Mouse (Mus musculus) lung, postnatal 14 days (tissue): ENCODE results near the gene Naa38.
A peak's percentile ranks its signal among the peaks of the same experiment; 100 is the strongest.
"Not testable (repeated sequence)": the region's sequence is repeated elsewhere in the genome, so short reads cannot be mapped to it uniquely, and the experiment has no call there.

Experiments
- DNase-seq: peaks from one replicate; pipeline ENCODE4 v3.0.0; 2021

Gene Naa38

DNA sequence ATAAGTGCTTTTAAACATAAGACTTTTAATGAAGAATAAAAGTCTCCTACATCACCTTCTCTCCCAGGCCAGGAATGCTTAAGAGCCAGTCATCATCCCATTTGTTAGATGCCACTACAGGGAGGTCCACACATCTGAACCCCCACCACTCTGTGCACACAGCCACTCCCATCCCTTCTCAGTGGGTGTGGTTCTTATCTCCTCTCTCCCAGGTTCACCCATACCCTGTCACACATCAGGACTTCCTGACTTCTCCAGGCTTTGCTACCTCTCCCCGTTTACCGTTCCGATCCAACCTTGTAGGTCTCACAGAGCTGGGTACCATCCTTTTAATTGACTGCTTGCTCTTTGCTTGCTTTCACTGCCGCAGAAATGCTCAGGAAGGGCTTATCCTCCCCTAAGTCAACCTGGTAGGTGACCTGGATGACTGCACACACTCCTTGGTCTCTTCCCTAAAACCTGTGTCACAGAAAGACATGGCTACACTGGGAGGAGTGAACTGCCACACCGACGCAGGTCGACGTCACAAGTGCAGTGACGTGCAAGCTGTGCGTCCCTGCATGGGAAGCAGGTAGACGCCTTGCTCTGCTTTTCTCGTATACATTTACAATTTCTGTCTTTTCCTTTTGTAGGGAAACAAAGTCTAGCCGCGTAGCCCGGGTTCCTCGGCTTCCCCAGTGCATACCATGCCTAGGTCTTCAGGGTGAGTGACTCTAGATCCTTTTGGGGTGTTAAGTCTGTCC, 21.9 kb upstream of the Naa38 start:
- DNase-seq, result no peak

DNA sequence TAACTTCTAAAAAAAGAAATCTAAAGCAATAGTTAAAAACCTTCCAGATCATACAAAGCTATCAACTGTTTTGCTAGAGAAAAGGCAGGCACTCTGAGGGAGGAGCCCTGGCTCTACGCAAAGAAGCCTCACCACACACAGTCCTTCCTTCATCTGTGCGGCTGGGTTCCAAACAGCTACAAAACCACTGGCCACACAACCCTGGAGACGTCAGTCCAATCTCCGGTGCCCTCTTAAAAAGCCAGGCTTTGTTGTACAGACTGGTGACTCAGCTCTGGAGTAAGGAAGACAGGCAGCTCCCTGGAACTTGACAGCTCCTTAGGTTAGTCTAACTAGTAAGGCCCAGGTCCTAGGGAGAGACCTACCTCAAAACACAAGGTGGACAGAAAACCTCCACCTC, 19.6 kb upstream of the Naa38 start:
- DNase-seq, result no peak

DNA sequence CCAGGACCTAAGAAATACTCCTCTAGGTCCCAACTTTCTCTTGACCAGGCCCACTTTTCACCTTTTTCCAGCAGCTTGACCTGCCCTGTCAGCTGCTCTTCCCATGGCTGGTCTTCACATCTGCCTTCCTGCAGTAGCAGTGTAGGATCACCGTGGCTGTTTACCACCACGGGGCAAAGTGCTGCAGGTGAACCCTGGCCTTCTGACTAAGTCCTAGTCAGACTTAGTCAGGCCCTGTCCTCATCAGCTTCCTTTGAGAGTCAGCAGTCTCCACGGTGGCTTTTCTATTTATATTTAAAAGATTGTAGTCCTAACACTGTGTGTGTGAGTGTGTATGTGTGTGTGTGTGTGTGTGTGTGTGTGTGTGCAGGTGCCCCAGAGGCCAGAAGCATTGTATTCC, 17.5 kb upstream of the Naa38 start:
- no peak for DNase-seq

DNA sequence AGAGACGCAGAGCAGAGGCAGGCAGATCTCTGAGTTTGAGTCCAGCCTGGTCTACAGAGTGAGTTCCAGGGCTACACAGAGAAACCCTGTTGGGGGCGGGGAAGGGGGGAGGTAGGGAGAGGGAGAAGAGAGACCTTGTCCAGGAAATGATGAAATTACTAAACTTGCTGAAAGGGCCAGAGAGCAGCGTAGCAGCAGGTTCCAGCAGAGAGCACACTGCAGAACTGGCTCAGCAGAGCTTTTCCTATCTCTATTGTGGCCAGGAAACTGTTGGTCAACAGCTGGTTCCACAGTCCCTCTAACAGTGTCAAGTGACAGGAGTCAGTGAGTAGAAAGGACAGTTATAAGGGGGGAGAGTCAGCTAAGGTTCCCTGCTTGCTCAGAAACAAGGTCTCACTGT, 15.7 kb upstream of the Naa38 start:
- no peak for DNase-seq

DNA sequence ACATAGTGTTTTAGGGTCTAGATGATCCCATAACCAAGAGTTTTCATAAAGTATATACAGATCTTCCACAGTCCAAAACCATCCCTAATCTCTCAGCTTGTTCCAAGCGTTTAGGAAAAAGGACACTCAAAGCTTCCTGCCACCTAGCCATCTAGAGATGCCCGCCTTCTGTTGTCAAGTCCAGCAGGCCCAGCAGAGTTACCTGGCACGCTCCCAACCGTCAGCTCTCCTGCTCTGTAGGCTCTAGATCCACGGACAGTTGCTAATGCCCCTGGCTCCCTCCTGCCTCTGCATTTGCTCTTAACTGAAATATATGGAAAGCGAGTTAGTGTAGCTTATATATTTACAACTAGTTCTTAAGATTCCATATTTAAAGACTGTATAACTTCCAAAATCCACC, 13.9 kb upstream of the Naa38 start:
- DNase-seq, result no peak

DNA sequence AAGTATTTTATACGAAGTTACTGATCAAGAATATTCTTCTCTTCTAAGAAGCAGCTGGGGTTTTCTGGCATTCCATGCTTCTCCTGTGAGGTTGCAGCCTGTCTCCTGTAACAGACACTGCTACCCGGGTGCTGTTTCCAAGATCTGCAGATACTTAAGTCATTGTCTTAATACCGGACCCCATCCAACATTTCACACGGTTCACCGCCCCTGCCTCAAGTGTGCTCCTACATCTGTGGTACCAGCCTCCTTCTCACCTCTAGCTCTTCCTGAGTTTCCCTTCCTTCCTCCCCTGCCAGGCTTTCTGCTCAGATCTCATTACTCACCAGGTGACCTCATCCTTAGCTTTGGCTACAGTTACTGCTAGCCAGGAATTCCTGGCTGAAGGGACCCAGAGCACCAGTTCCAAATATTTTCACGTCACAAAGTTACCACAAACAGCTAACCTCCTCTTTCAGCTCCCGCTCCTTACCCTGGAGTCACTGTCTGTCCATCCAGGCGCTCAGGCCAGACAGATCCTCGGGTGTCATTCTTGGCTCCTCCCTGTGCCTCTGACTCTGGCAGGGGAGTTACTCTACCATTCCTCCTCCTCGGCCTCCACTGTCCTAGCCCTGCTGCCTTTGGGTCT, 12.7 kb upstream of the Naa38 start:
- no peak for DNase-seq

DNA sequence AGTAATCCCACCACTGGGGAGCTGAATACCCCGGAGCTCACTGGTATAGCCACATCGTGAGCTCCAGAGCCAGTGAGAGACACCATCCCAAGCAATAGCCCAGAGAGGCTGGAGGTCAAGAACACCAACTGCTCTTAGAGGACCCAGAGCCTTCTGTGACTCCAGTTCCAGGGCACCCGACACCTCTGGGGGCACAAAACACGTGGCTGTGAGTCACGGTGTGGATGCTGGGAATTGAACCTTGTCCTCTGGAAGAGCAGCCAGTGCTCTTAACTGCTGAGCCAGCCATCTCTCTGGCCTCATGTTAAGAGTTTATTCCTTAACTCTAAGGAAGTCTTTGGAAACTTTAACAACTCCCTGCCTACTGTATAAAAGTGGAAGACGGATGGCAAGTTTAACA, 10.3 kb upstream of the Naa38 start:
- DNase-seq, result no peak

DNA sequence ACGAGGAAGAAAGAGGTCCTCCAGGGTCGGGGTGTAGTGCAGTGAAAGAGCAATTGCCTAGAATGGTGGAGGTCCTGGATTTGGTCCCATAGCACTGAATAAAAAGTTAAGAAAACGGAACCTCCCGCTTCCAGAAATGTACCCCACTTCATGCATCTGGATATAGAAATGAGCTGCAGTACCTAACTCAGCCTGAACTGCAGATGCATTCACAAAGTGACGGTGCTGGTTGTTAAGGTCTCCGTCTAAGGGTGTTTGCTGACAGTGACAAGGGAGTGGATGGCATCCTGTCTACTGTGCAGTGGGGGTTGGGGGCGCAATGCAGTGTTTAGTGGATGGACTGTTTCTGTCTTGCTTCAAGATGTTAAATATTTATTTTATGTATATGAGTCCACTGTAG, 8.5 kb upstream of the Naa38 start:
- DNase-seq, result no peak

DNA sequence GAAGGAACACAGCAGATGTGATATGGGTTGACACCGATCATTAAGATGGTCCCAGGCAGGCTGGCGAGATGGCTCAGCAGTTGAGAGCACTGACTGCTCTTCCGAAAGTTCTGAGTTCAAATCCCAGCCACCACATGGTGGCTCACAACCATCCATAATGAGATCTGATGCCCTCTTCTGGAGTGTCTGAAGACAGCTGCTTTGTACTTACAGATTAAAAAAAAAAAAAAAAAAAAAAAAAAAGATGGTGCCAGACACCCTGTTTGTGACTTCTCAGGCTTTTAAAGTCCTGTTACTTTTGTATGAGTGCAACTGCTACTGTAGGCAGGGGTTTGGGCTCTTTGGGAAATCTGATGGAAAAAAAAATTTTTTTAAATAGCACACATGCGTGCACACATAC, 6.6 kb upstream of the Naa38 start:
- DNase-seq, result no peak

DNA sequence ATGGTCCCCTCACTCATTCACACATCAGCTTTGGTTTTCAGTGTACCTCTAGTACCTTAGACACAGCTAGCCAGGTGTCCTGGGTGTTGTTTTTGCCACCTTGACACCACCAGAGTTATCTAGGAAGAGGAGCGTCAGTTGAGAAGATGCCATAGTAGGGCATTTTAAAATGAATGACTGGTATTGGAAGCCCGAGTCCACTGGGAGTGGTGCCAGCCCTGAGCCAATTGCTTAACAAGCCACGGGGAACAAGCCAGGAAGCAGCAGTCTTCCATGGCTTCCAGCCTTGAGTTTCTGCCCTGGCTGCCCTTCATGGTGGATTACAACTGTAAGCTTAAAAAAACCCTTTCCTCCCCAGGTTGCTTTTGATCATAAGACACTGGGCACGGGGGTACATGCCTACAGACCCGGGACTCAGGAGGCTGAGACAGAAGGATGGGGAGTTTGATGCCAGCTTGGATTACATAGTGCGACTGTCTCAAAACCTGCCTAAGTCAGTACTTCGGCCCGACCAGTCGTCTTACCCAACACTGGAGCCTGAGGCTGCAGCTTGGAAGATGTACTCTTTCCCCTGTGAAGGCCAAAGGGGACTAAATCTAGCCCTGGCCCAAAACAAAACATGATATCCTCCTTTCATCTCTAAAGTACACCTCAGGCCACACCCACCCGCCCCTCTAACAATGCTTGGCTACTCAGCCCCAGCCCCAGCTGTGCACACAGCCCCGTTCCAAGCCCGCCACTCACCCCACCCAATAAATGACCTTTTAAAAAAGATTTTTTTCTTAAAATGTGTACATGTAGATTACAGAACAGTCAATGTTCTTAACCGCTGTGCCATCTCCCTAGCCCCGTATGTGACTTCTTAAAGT, 5.5 kb upstream of the Naa38 start:
- DNase-seq, result peak; percentile 55

DNA sequence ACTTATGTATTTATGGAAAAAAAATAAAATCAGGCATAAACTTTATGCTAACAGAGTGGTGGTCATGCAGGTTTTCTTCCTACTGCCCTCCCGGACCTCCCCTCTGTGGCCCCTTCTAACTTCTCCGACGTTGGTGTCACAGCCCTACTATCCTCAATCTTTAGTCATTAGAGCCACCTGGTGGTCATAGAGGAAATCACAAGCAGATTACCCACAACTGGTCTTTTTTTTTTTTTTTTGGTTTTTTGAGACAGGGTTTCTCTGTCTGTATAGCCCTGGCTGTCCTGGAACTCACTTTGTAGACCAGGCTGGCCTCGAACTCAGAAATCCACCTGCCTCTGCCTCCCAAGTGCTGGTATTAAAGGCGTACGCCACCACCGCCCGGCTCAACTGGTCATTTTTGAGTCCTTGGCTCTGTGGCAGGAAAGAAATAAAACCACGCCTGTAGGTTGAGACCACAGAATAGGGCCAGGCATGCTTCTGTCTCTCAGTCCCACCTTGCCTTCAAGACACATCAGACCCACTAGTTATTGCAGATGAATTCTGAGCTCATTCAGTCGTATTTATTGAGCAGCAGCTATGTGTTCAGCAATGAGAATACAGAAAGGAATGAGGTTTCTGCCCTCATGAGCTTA, 4.8 kb upstream of the Naa38 start:
- peak; percentile 82 for DNase-seq

DNA sequence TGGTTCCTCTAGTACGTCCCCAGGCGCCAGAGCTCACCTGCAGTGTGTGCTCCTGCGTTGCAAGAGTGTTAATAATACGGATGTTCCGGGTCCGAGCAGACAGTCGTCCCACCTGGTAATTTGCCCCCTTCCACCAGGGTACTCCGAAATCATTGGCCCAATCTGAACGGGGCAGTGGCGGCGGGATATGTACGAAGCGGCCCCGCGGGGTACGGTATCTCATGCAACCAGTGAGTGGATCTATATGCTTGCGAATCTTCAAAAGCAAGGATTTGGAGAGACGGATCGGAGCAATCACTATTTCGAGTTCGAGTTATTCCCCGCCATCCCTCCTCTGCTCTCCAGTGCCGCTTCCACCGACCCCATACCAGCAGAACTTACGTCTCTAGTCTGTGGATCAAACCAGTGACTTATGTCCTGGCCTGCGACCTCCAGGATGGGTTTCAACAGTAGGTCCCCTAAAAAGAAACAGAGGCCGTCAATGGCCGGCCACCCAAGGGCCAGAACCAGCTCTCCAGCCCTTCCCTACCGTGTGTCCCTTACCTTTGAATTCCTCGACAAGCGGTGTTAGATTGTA, 608 bp upstream of the Naa38 start:
- not testable (repeated sequence) for DNase-seq

DNA sequence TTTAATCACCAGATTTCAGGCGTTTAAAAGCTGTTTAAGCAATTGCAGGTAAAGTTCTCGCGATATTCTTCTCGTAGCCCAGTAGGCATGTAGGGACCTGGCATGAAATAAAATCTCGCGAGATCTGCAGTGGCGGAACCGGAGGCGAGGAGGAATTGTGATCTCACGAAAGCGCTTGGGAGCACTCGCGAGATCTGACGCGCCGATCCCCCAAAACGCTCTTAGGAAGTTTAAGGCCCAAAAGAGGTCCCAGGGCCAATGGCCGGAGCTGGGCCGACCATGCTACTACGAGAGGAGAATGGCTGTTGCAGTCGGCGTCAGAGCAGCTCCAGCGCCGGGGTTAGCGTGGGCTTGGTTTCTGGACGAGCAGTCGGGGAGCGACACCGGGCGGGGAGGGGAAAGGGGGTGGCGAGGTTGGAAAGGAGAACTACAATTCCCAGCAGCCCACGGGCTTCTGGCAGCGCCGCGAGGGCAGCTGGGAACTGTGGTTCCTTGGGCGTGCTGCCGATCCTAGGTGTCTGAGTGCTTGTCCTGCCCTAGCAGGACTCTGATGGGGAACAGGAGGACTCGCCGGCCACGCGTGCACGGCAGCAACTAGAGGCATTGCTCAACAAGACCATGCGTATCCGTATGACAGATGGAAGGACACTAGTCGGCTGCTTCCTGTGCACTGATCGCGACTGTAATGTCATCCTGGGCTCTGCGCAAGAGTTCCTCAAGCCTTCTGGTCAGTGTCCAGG, 517 bp downstream of the Naa38 start:
- DNase-seq, result peak; percentile 96

DNA sequence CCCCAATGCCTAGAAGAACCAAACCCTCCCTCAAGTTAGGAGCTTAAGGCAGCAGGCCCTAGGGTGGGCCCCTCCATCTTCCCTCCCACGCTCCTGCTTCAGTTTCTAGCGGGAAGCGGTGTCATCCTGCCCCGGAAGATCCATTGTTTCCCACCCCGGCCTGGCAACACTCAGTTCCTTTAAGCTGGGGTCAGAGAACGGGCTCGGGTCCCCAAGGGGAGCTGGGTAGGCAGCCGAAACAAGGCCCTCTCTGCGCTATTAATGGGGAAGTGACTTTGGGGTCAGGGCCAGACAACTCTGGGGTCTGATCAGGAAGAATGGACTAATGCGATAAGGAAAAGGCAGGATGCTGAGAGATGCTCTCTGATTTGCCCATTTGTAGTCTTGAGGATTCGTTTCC, 1.5 kb downstream of the Naa38 start:
- peak; percentile 56 for DNase-seq

DNA sequence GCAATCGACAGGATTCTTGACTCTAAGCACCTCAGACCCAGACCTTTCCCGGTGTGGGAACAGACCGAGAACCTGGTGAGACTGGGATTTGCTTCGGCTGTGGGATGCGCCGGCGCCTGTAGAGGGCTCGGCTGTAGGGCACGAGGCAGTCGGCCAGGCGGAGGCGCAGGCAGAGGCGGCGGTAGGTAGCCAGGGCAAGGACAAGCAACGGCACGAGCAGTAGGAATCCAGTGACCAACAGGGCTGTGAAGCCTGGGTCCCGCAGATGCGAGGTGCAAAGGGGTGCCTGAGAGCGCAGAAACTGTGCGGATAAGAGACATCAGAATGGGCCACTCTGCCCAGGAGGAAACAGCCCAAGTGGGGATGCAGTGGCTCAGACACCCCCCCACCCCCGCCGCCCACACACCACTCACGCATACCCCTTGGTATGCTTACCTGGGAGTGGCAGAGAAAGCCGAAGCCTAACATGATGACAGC, 2.3 kb downstream of the Naa38 start:
- DNase-seq, result no peak

DNA sequence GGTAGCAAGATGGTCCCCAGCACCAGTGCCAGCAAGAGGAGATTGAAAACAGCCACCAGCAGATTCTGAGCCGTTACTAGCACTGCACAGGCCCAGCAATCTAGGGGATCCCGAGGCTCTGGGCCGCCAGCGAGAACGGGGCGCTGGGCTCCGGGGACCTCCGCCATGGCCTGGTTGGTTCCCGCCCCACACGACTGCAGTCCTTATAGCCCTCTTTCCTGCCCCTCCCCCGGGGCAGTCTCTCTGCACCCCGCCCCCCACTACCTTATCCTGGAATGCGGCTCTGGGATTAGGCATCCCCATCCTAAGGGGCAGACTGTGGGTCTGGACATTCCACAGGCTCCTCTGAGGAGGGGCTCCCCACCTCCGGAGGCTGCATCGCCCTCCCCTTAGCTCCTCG, 2.8 kb downstream of the Naa38 start, which contains the start of gene Tmem88:
Gene Tmem88, minus strand, starts transcription at position 176 of the 400 bp plus-strand sequence.
- DNase-seq, result peak; percentile 46

DNA sequence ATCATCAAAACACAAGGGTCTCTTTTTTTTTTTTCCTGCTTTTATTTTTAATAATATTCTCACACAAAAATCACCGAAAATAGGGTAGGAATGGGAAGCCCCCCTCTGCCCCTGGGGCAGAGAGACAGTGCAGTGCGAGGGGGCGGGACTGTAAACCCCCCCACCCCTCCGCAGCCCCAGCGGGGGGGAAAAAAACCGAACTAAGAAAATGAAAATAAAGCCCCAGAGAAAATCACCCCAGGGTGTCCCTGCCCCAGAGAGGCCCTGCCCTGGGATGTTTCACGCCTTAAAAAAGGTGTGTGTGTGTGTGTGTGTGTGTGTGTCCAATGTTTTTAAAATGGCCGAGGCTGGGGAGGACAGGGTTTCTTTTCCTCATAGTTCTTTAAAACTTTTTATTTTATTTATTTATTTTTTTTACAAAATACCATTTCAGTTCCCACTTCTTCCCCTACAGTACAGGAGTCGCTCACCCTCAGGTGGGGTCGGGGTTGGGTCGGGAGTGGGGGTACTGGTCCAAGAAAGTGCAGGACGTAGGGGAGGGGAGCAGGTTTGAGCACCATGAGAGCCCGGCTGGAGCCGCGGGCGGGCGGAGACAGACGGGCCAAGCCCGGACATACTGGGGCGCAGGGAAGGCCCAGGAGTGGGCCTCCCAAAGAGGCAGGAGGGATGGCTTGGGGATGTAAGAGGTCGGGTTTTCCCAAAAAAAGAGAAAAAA, 3.4 kb downstream of the Naa38 start:
- DNase-seq, result no peak

DNA sequence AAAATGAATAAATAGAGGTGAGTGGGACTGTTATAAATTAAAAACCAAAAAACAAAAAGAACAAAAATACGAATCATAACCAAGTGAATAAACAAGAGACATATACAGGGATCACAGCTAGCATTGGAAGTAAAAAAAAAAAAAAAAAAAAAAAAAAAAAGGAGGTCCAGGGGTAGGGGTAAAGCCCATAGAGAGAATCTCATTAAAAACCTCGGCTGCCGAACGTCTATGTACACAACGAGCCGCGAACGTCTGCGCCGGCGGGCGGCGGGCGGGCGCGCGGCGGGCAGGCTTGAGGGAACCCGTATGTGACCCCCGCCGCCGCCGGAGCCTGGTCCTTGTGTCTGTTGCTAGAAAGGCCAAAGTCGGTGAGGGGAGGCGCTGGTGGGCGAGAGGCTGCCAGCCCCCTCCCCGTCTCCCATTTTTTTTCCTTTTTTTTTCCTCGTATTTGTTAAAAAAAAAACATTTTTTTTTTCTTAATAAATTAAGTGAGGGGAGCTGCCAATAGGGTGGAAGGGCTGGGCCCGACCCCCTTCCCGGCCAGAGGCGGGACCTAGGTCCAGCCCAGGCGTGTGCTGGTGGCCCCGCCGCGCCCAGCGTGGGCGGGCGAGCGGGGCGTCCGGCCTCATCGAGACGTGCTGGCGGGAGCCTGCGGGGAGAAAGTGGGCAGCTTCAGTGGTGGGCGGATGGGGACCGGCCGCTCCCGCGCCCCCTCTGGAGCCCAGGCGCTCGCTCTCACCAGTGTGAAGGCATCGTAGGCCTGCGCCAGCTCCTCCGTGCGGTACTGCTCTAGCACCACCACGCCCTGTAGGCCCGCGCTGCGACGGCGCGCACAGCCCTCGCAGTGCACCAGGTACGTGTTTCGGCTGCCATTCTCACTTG, 4.2 kb downstream of the Naa38 start:
- DNase-seq, result no peak

DNA sequence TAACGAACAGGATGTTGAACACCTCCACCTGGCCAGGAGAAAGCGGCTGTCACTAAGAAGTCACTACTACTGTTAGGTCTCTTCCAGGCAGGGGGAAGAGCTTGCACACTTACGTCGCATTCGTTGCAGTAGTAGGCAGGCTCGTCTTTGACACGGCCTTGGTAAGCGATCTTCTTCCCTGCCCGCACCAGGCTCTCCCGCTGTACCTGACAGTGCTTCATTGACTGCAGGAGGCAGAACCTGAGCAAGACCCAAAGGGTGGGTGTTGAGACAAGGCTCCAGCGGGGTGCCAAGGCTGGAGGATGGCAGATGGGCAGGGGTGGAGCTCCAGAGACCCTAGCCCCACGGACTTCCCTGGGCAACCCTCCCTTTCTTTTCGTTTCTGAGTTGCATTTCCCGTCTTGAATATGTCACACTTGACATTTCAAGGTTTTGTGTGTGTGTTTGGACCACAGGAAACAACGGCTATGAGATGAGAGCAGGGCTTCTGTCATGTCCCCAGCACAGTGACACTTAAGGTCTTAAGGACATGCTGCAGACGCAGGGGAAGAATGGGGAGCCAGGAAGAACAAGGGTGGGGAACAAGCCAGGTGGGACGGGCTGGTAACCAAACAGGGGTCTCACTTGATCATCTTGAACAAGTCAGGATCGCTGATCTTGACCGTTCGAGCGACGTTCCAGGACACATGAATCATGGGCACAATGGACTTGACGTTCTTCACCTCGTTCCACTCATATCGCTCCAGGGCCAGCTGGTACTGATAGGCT, 5.0 kb downstream of the Naa38 start:
- DNase-seq, result no peak
